Mouse (Mus musculus): ENCODE measurements around the gene Dgki. TPM values are rescaled to one million over a fixed set of nuclear protein-coding genes. Genes with fewer than 3 reads are reported as not detected.

The Dgki gene
- polyA plus RNA-seq, 1 experiment from 2014 or later = 7.1 TPM

DNA sequence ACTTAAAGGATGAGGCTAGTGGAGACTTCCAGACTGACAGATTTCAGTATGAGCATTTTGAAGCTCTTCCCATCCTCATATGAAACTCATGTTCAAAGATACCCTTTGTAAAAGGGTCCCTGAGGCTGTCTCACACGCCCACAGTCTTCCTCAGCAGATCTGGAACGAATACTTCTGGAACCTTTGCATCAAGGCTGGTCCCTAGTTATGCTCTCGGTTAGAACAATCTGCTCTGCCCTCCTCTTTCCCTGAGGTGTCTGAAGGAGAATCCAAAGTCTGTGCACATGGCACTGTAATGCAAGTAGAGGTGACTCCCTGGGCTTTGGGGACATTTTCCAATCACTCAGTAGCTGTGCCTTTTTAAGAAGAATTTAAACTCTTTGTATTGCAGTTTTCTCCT, 464.6 kb downstream of the Dgki start:
- H3K9ac ChIP-seq (replicated peaks) = no peak overlapping the region
- H3K4me1 ChIP-seq = no peaks in the 10 kb centered on the region
- ATAC-seq (ENCODE audit: low FRiP score) = no peak
- 81% methylated on average over 3 of the region's 3 CpGs for WGBS
- H3K4me2 ChIP-seq = no peak overlapping the region
- no peaks in the 10 kb centered on the region for H3K36me3 ChIP-seq
- H3K4me3 ChIP-seq (replicated peaks) = no peak overlapping the region
- no peaks in the 10 kb centered on the region for H3K27me3 ChIP-seq (replicated peaks)
- no peaks in the 10 kb centered on the region for H3K9me3 ChIP-seq (replicated peaks)
- H3K27ac ChIP-seq (replicated peaks) = no peak overlapping the region

DNA sequence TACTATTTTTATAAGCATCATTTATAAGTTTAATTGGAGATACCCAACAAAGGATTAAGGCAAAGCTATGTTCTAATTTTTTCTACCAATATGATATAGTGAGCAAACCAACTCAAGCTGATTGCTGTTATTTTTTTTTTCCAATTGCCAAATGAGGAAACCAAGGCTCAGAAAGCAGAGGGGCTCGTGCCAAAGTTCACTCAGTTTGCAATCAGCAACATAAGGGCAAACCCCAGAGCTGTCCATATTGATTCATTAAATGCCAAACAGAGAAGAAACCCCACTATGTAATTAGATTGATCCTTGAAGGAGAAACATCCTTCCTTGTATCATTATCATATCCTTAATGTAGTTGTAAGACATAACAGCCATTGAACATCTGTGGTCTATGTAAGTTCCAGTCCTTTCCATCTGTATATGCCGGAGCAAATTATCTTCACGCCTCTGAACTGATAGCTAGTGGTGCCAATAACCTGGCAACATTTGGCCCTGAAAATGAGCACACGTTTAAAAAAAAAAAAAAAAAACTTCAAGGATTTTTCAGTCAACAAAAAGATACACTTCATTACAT, 465.2 kb downstream of the Dgki start:
- 76% methylated on average over 4 of the region's 4 CpGs for WGBS
- no peak overlapping the region for H3K4me2 ChIP-seq
- H3K4me1 ChIP-seq = no peaks in the 10 kb centered on the region
- H3K27ac ChIP-seq (replicated peaks) = no peak overlapping the region
- no peaks in the 10 kb centered on the region for H3K36me3 ChIP-seq
- no peak overlapping the region for H3K4me3 ChIP-seq (replicated peaks)
- no peaks in the 10 kb centered on the region for H3K27me3 ChIP-seq (replicated peaks)
- ATAC-seq (ENCODE audit: low FRiP score) = no peak
- no peak overlapping the region for H3K9ac ChIP-seq (replicated peaks)
- H3K9me3 ChIP-seq (replicated peaks) = no peaks in the 10 kb centered on the region

DNA sequence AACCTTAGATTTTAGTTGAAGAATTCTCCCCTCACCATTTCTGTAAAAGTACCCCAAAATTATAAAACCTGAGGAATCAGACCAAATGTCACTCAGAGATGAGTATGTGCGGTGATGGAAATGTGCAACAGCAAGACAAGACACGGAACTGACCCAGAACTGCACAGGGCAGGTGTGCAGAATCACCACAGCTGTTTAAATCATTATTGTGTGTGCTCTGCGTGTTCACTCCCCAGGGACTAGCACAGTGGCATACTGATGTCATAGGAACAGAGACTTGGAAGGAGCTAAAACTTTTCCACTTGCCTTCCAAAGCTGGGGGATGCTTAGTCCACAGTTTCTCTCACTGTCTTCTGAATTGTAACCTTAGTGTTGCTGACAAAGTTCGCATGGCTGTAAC, 467.3 kb downstream of the Dgki start:
- Histone ChIP-seq H3K9me3 (replicated peaks) (no peaks in the 10 kb centered on the region), H3K27ac (replicated peaks) (no peak overlapping the region), H3K4me1 (no peaks in the 10 kb centered on the region), H3K36me3 (no peaks in the 10 kb centered on the region), H3K9ac (replicated peaks) (no peak overlapping the region), H3K27me3 (replicated peaks) (no peaks in the 10 kb centered on the region), H3K4me3 (replicated peaks) (no peak overlapping the region), H3K4me2 (no peak overlapping the region)
- ATAC-seq (ENCODE audit: low FRiP score) = no peak
- WGBS = 80% methylated on average over 4 of the region's 4 CpGs

DNA sequence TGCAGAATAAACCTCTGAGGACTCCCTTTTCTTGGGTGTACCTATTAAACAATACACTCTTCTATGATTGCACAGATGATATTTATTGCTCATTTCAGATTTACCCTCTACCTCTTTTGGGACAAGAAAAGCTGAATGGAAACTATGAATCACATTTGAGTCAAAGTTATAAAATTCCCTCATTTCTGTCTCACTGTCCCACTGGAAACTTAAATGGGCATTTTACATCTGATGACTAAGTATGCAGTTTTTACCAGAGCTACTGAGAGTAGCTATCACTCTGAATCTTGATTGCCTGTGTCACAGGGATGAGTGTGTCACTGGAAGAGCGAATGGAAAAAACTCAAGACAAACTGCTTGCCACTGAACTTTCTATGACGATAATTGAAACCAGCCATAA, 467.8 kb downstream of the Dgki start:
- H3K4me3 ChIP-seq (replicated peaks) = no peak overlapping the region
- ATAC-seq (ENCODE audit: low FRiP score) = no peak
- H3K9me3 ChIP-seq (replicated peaks) = no peaks in the 10 kb centered on the region
- H3K9ac ChIP-seq (replicated peaks) = no peak overlapping the region
- H3K27me3 ChIP-seq (replicated peaks) = no peaks in the 10 kb centered on the region
- no peak overlapping the region for H3K4me2 ChIP-seq
- H3K27ac ChIP-seq (replicated peaks) = no peak overlapping the region
- 89% methylated on average over 2 of the region's 2 CpGs for WGBS
- H3K4me1 ChIP-seq = no peaks in the 10 kb centered on the region
- no peaks in the 10 kb centered on the region for H3K36me3 ChIP-seq

DNA sequence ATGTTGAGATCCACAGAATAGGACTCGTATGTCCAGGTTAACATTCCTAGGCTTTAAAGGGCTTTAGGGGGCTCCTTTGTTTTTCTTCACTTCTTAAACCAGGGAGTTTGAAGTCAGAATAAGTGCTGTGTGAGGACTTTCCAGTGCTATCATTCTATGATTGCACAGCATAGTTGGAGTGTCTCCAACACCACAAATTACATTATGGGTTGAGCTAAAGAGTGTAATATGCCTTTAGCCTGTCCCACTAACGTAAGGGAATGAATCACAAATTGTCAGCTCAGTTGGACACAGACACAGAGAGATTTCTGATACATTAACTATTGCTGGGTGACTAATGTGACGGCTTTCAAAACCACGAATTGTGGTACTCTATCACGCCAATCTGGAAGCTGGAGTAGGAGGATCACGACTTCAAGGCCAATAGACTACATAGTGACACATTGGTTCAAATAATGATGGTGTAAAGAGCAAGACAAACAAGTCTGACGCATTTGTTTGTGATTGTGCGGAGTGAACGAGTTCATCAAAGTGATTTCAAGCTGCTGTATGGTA, 469.5 kb downstream of the Dgki start:
- H3K4me1 ChIP-seq = no peaks in the 10 kb centered on the region
- no peaks in the 10 kb centered on the region for H3K36me3 ChIP-seq
- H3K27ac ChIP-seq (replicated peaks) = no peak overlapping the region
- no peak overlapping the region for H3K4me2 ChIP-seq
- H3K9me3 ChIP-seq (replicated peaks) = no peaks in the 10 kb centered on the region
- no peak for ATAC-seq (ENCODE audit: low FRiP score)
- no peak overlapping the region for H3K4me3 ChIP-seq (replicated peaks)
- no peak overlapping the region for H3K9ac ChIP-seq (replicated peaks)
- WGBS = 84% methylated on average over 9 of the region's 9 CpGs
- H3K27me3 ChIP-seq (replicated peaks) = no peaks in the 10 kb centered on the region

DNA sequence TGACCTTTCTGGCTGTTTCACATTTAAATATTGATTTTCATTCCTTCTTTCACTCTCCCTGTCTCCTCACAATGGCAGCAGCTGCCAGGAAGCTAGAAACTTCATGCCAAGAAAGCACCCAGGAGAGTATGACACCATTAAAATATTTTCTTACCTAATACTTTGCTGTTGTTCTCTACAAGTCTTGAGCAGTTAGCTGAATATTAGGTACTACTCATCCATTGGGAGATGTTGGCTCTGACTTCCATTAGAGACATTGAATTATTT, 480.3 kb downstream of the Dgki start:
- H3K4me3 ChIP-seq (replicated peaks) = no peak overlapping the region
- H3K36me3 ChIP-seq = no peaks in the 10 kb centered on the region
- H3K4me1 ChIP-seq = peaks cover 4% of the 10 kb centered on the region; the same call in 1 of the 2 replicates
- H3K27ac ChIP-seq (replicated peaks) = peak overlapping the region; percentile 73
- ATAC-seq (ENCODE audit: low FRiP score) = no peak
- no peaks in the 10 kb centered on the region for H3K9me3 ChIP-seq (replicated peaks)
- H3K4me2 ChIP-seq = 0 out of 2 replicates have a peak overlapping the region, but pooled peaks have one; percentile 3
- no peak overlapping the region for H3K9ac ChIP-seq (replicated peaks)
- no peaks in the 10 kb centered on the region for H3K27me3 ChIP-seq (replicated peaks)

DNA sequence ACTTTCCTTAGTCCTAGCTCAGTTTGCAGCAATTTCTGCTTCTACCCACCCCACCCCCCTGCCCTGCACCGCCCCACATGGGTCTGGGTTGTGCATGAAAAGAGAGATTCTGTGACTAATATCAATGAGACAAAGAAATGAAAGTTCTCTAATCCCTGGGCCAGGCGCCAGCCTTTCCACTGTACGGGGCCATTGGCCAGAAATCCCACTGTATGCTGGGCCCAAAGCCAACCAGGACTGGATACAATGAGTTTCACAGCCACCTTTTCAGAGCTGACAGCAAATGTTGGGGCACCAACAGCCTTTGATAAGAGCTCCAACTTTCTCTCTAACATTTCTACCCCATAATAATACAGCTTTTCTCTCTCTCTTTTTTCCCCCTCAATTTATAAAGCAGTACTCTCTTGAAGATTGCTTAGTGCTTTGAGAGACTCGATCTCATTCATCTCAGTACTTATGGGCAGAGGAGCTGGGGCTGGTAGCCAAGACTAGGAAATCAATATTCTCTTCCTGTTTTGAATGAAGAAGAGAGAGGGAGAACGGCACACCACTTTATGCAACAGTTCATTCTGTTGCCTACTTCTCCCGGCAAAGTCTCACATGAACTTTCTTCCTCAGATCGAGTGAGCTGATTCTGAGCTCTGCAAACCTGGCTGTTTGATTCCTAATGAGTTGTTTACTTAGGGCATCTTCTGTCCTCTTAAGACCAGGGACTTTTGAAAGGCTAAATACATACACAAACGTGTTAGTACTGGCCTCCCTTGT, 480.8 kb downstream of the Dgki start:
- H3K27me3 ChIP-seq (replicated peaks) = no peaks in the 10 kb centered on the region
- H3K9me3 ChIP-seq (replicated peaks) = no peaks in the 10 kb centered on the region
- 41% methylated on average over 8 of the region's 8 CpGs for WGBS
- peaks cover 4% of the 10 kb centered on the region; the same call in 1 of the 2 replicates for H3K4me1 ChIP-seq
- peak overlapping the region; percentile 73 for H3K27ac ChIP-seq (replicated peaks)
- peak; percentile 84 for ATAC-seq (ENCODE audit: low FRiP score)
- H3K36me3 ChIP-seq = no peaks in the 10 kb centered on the region
- no peak overlapping the region for H3K9ac ChIP-seq (replicated peaks)
- 0 out of 2 replicates have a peak overlapping the region, but pooled peaks have one; percentile 3 for H3K4me2 ChIP-seq
- H3K4me3 ChIP-seq (replicated peaks) = no peak overlapping the region

DNA sequence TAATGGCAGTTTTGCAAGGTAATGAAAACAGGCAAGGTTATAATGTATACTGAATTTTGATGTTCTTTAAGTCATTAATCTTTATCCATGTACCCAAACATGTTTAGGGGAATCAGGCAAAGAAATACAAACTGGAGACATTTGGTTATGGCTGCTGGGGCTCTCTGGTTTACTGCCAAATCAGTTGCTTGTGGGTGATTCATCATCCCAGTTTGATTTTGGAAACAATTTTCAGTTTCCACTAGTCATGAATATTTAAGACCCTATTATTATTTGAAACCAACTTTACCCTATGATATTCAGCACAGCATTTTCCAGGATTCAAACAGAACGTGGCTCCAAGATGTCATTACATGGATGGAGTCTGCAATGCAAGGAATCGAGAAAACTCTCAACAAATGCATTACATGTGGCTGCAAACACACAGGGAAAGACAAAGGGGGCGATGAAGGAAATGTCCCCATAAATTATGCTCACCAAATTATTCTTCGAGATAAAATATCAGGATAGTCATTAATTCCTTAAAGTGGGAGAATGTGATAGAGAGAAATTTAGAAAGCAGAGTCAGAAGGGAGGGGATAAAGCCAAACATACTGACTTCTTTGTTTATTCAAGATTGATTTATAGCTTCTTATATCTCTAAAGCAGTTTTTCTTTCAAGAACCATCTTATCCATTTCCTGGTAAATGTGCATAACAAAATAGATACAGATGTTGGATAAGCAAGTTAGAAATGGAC, 481.5 kb downstream of the Dgki start:
- no peak overlapping the region for H3K9ac ChIP-seq (replicated peaks)
- no peak overlapping the region for H3K4me2 ChIP-seq
- ATAC-seq (ENCODE audit: low FRiP score) = no peak
- H3K4me3 ChIP-seq (replicated peaks) = no peak overlapping the region
- H3K9me3 ChIP-seq (replicated peaks) = no peaks in the 10 kb centered on the region
- WGBS = 34% methylated on average over 4 of the region's 4 CpGs
- H3K27ac ChIP-seq (replicated peaks) = peak overlapping the region; percentile 73
- no peaks in the 10 kb centered on the region for H3K27me3 ChIP-seq (replicated peaks)
- H3K36me3 ChIP-seq = no peaks in the 10 kb centered on the region
- H3K4me1 ChIP-seq = peaks cover 4% of the 10 kb centered on the region; the same call in 1 of the 2 replicates

DNA sequence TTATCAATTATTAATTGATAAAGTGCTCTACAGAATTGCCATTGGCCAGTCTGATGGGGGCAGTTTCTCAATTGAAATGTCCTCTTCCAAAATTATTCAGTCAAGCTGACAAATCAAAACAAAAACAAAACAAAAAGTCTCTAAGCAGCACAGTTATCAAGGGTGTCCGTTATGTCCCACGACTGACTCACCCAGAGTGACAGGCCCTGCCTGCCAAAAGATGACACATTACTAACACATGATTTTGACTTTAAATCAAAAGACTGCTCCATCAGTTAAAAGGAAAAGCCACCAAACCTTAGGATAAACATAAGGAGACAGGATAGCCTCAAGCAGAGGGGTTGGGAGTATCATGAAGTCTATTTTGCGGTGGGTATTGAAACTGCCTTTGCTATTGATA, 483.3 kb downstream of the Dgki start:
- no peaks in the 10 kb centered on the region for H3K9me3 ChIP-seq (replicated peaks)
- H3K27ac ChIP-seq (replicated peaks) = no peak overlapping the region
- peaks cover 9% of the 10 kb centered on the region; the same call in 1 of the 2 replicates for H3K4me1 ChIP-seq
- H3K4me3 ChIP-seq (replicated peaks) = no peak overlapping the region
- H3K27me3 ChIP-seq (replicated peaks) = no peaks in the 10 kb centered on the region
- H3K9ac ChIP-seq (replicated peaks) = no peak overlapping the region
- no peaks in the 10 kb centered on the region for H3K36me3 ChIP-seq
- 93% methylated on average over 3 of the region's 3 CpGs for WGBS
- H3K4me2 ChIP-seq = no peak overlapping the region
- no peak for ATAC-seq (ENCODE audit: low FRiP score)

DNA sequence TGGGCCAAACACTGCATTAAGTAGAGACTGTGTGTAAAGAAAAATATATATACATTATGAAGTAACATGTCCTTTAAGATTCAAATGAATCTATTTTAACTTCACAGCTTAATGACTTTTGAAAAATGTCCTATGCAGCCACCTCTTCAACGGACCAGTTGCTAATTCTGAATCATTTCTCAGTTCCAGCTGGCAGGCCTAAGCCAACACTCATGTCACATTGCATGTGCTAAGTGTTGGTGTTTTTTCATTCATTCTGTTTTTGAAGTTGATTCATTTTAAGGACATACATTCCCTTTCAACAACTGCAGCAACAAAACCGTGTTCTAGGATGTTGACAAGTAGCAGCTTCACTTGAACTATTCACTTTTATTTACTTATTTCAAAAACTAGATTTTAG, 484.0 kb downstream of the Dgki start:
- no peak overlapping the region for H3K9ac ChIP-seq (replicated peaks)
- H3K27ac ChIP-seq (replicated peaks) = no peak overlapping the region
- peaks cover 10% of the 10 kb centered on the region for H3K4me1 ChIP-seq
- ATAC-seq (ENCODE audit: low FRiP score) = no peak
- H3K36me3 ChIP-seq = no peaks in the 10 kb centered on the region
- no peaks in the 10 kb centered on the region for H3K9me3 ChIP-seq (replicated peaks)
- H3K4me2 ChIP-seq = no peak overlapping the region
- 85% methylated on average over 2 of the region's 2 CpGs for WGBS
- no peak overlapping the region for H3K4me3 ChIP-seq (replicated peaks)
- H3K27me3 ChIP-seq (replicated peaks) = no peaks in the 10 kb centered on the region

DNA sequence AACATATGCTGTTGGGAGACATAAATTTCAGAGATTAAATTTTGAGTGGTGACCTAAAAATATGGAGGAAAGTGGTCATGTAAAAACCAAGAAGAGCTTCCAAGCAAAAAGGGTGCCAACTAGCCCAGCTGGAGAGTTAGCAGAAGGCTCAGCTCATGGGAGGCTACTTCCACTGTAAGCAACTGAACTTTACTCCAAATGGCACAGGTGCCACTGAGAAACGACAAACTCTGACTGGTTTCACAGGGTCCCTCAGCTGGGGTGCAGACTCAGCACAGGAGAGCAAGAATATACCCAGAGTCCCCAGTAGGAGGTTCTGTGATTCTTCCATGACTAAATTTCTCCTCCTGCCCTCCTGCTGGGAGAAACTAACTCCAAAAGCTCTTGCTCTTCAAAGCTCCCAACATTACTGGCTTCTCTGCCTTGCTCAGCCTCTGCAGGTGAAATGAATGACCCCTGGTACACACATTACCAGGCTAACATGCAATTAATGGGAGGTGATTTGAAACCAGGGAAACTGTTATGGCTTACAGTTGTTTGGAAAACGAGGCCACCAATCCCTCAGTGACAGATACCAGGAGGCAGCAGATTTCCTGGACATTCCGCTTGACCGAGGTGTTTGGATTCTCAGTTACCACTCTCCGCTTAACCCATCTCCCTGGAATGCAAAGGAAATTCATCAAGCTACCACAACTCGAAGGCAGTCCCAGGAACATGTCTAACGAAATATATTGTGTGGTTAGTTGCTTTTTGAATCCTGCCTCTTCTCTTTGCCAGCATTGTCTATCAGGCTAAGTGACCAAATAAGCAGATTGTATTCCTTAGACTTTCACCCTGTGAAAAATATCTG, 487.1 kb downstream of the Dgki start:
- no peak for ATAC-seq (ENCODE audit: low FRiP score)
- no peak overlapping the region for H3K27ac ChIP-seq (replicated peaks)
- no peaks in the 10 kb centered on the region for H3K9me3 ChIP-seq (replicated peaks)
- no peak overlapping the region for H3K4me3 ChIP-seq (replicated peaks)
- H3K4me2 ChIP-seq = no peak overlapping the region
- H3K4me1 ChIP-seq = peaks cover 25% of the 10 kb centered on the region
- H3K27me3 ChIP-seq (replicated peaks) = no peaks in the 10 kb centered on the region
- H3K36me3 ChIP-seq = no peaks in the 10 kb centered on the region
- no peak overlapping the region for H3K9ac ChIP-seq (replicated peaks)
- WGBS = 70% methylated on average over 7 of the region's 7 CpGs

Data from neural tube, embryonic 15.5 days (tissue).